Mouse (Mus musculus): Measurements from ENCODE around the gene Ticam1. TPM values are rescaled to one million over a fixed set of nuclear protein-coding genes. Genes with fewer than 3 reads are reported as not detected.
A peak's percentile ranks its signal among the peaks of the same experiment; 100 is the strongest.

Gene Ticam1
- polyA plus RNA-seq, 1 experiment from 2014 or later = 1.6 TPM

- 60% methylated on average over 8 of the region's 8 CpGs for WGBS
- Histone ChIP-seq H3K4me1 (peaks cover 15% of the 10 kb centered on the region), H3K4me2 (peak overlapping the region; percentile 48), H3K27ac (peak overlapping the region; percentile 32; the same call in 1 of the 2 replicates), H3K9ac (peak overlapping the region; percentile 24; the same call in 1 of the 2 replicates), H3K36me3 (ENCODE audit: poor library complexity, severe bottlenecking) (no peaks in the 10 kb centered on the region), H3K4me3 (0 out of 2 replicates have a peak overlapping the region, but pooled peaks have one; percentile 12), H3K27me3 (no peaks in the 10 kb centered on the region), H3K9me3 (replicated peaks) (no peaks in the 10 kb centered on the region)
- no peak; the same call in 1 of the 2 replicates for ATAC-seq
These were observed 43.2 kb downstream of the Ticam1 start for GRCm38 (mm10) chr17:56233389-56233788.

GRCm38 (mm10) chr17:56229943-56230342, 46.6 kb downstream of the Ticam1 start:
- no peaks in the 10 kb centered on the region for H3K36me3 ChIP-seq (ENCODE audit: poor library complexity, severe bottlenecking)
- peaks cover 11% of the 10 kb centered on the region for H3K4me1 ChIP-seq
- H3K4me3 ChIP-seq = no peak overlapping the region
- 59% methylated on average over 10 of the region's 10 CpGs for WGBS
- H3K27ac ChIP-seq = no peak overlapping the region
- no peak overlapping the region for H3K4me2 ChIP-seq
- no peaks in the 10 kb centered on the region for H3K27me3 ChIP-seq
- ATAC-seq = no peak
- H3K9me3 ChIP-seq (replicated peaks) = no peaks in the 10 kb centered on the region
- no peak overlapping the region for H3K9ac ChIP-seq

- Histone ChIP-seq H3K4me1 (no peaks in the 10 kb centered on the region), H3K4me2 (no peak overlapping the region), H3K4me3 (no peak overlapping the region), H3K27ac (no peak overlapping the region), H3K9me3 (replicated peaks) (no peaks in the 10 kb centered on the region), H3K27me3 (no peaks in the 10 kb centered on the region), H3K9ac (no peak overlapping the region), H3K36me3 (ENCODE audit: poor library complexity, severe bottlenecking) (no peaks in the 10 kb centered on the region)
- 71% methylated on average over 3 of the region's 3 CpGs for WGBS
- no peak for ATAC-seq
These were observed 50.0 kb downstream of the Ticam1 start for GRCm38 (mm10) chr17:56226566-56226965.

- Histone ChIP-seq H3K4me1 (no peaks in the 10 kb centered on the region), H3K9ac (no peak overlapping the region), H3K4me3 (no peak overlapping the region), H3K9me3 (replicated peaks) (no peaks in the 10 kb centered on the region), H3K27ac (no peak overlapping the region), H3K27me3 (no peaks in the 10 kb centered on the region), H3K36me3 (ENCODE audit: poor library complexity, severe bottlenecking) (no peaks in the 10 kb centered on the region), H3K4me2 (no peak overlapping the region)
- 38% methylated on average over 1 of the region's 1 CpGs for WGBS
- no peak for ATAC-seq
These were observed 51.7 kb downstream of the Ticam1 start for GRCm38 (mm10) chr17:56224916-56225315.

- peak overlapping the region; percentile 89; the same call in 1 of the 2 replicates for H3K4me2 ChIP-seq
These were observed 56.8 kb downstream of the Ticam1 start for GRCm38 (mm10) chr17:56219805-56220204.

More at GRCm38 (mm10) chr17:56219805-56220204, 56.8 kb downstream of the Ticam1 start:
- Histone ChIP-seq H3K27me3 (no peaks in the 10 kb centered on the region), H3K36me3 (ENCODE audit: poor library complexity, severe bottlenecking) (0 out of 2 replicates have a peak, but pooled peaks cover 5% of the 10 kb centered on the region), H3K9me3 (replicated peaks) (no peaks in the 10 kb centered on the region), H3K4me1 (peaks cover 35% of the 10 kb centered on the region), H3K9ac (no peak overlapping the region), H3K27ac (no peak overlapping the region), H3K4me3 (no peak overlapping the region)
- ATAC-seq = no peak
- WGBS = 78% methylated on average over 3 of the region's 3 CpGs

MicroRNA genes within 50 kb of the gene (microRNA counts, 519-probe panel; counts per million panel counts)
- 177 counts per million, percentile 53 among the panel's probes with 10 or more counts for microRNA mmu-miR-7b

Small RNA genes lying within 50 kb of the gene (microRNA-seq; reads per million reads assigned to microRNA genes)
- 1,522 reads per million, percentile 82 among the genes with 10 or more reads in this experiment for gene Mir7b

Other genes with a start within 250 kb of the Ticam1 start
- gene Sh3gl1, start 240.2 kb downstream of the Ticam1 start, polyA plus RNA-seq (2015; fragmentation: Nextera tagmentation; extraction: Ambion mirVana) = 116 and 127 TPM in 2 replicates
- gene Chaf1a, start 236.3 kb downstream of the Ticam1 start, polyA plus RNA-seq (2015; fragmentation: Nextera tagmentation; extraction: Ambion mirVana) = 22.0 and 26.7 TPM in 2 replicates
- gene Ubxn6, start 201.8 kb downstream of the Ticam1 start, polyA plus RNA-seq (2015; fragmentation: Nextera tagmentation; extraction: Ambion mirVana) = 68.7 and 68.8 TPM in 2 replicates
- gene Hdgfl2, start 197.2 kb downstream of the Ticam1 start, polyA plus RNA-seq (2015; fragmentation: Nextera tagmentation; extraction: Ambion mirVana) = 163 and 169 TPM in 2 replicates
- 0.06 and 0.08 TPM in 2 replicates for gene Plin4, start 167.0 kb downstream of the Ticam1 start, polyA plus RNA-seq (2015; fragmentation: Nextera tagmentation; extraction: Ambion mirVana)
- 0.27 and 0.52 TPM in 2 replicates for gene Plin5, start 159.2 kb downstream of the Ticam1 start, polyA plus RNA-seq (2015; fragmentation: Nextera tagmentation; extraction: Ambion mirVana)
- not detected in 2 replicates for gene Lrg1, start 154.8 kb downstream of the Ticam1 start, polyA plus RNA-seq (2015; fragmentation: Nextera tagmentation; extraction: Ambion mirVana)
- 4.2 and 4.3 TPM in 2 replicates for gene Sema6b, start 136.4 kb downstream of the Ticam1 start, polyA plus RNA-seq (2015; fragmentation: Nextera tagmentation; extraction: Ambion mirVana)
- 8.0 and 8.4 TPM in 2 replicates for gene Tnfaip8l1, start 114.3 kb downstream of the Ticam1 start, polyA plus RNA-seq (2015; fragmentation: Nextera tagmentation; extraction: Ambion mirVana)
- gene Mydgf, start 92.9 kb downstream of the Ticam1 start, polyA plus RNA-seq (2015; fragmentation: Nextera tagmentation; extraction: Ambion mirVana) = 56.8 and 64.5 TPM in 2 replicates
- gene Dpp9, start 57.9 kb downstream of the Ticam1 start, polyA plus RNA-seq (2015; fragmentation: Nextera tagmentation; extraction: Ambion mirVana) = 32.5 and 33.0 TPM in 2 replicates
- 16.5 and 19.3 TPM in 2 replicates for gene Fem1a, start 20.0 kb downstream of the Ticam1 start, polyA plus RNA-seq (2015; fragmentation: Nextera tagmentation; extraction: Ambion mirVana)
- 18.3 and 21.8 TPM in 2 replicates for gene Plin3, start 16.1 kb upstream of the Ticam1 start, polyA plus RNA-seq (2015; fragmentation: Nextera tagmentation; extraction: Ambion mirVana)
- not detected in 2 replicates for gene Arrdc5, start 23.5 kb upstream of the Ticam1 start, polyA plus RNA-seq (2015; fragmentation: Nextera tagmentation; extraction: Ambion mirVana)
- gene Uhrf1, start 26.5 kb upstream of the Ticam1 start, polyA plus RNA-seq (2015; fragmentation: Nextera tagmentation; extraction: Ambion mirVana) = 119 and 138 TPM in 2 replicates
- 51.4 and 55.9 TPM in 2 replicates for gene Kdm4b, start 49.3 kb upstream of the Ticam1 start, polyA plus RNA-seq (2015; fragmentation: Nextera tagmentation; extraction: Ambion mirVana)
- 276 and 292 TPM in 2 replicates for gene Ptprs, start 199.7 kb upstream of the Ticam1 start, polyA plus RNA-seq (2015; fragmentation: Nextera tagmentation; extraction: Ambion mirVana)
- 0.14 TPM in 1 of 2 replicates, not detected in the other for gene Znrf4, start 235.6 kb upstream of the Ticam1 start, polyA plus RNA-seq (2015; fragmentation: Nextera tagmentation; extraction: Ambion mirVana)

All from forebrain, embryonic 13.5 days (tissue).